Mouse (Mus musculus): ENCODE data around the gene Rhbdl3. TPM values are rescaled to one million over a fixed set of nuclear protein-coding genes. Genes with fewer than 3 reads are reported as not detected.
A peak's percentile ranks its signal among the peaks of the same experiment; 100 is the strongest.

Gene Rhbdl3
- total RNA-seq, 2 experiments from 2014 or later: 5.2 to 7.0 TPM

- DNase-seq: peak in 1 of 2 experiments; percentile 25
Measured at GRCm38 (mm10) chr11:80384461-80384860, 83.7 kb downstream of the Rhbdl3 start.

- DNase-seq: peak in 1 of 2 experiments; percentile 18
Measured at GRCm38 (mm10) chr11:80385055-80385454, 84.3 kb downstream of the Rhbdl3 start.

GRCm38 (mm10) chr11:80386790-80387189 lies 86.1 kb downstream of the Rhbdl3 start:
- no peak for DNase-seq

GRCm38 (mm10) chr11:80389885-80390284 lies 89.2 kb downstream of the Rhbdl3 start:
- no peak for DNase-seq

GRCm38 (mm10) chr11:80391407-80392120 lies 90.9 kb downstream of the Rhbdl3 start:
- DNase-seq: no peak

GRCm38 (mm10) chr11:80395930-80396329 lies 95.2 kb downstream of the Rhbdl3 start:
- no peak for DNase-seq

GRCm38 (mm10) chr11:80396617-80397016 lies 95.9 kb downstream of the Rhbdl3 start:
- no peak for DNase-seq

Other genes starting within 250 kb of the Rhbdl3 start
- 10 to 100 TPM; 11.5 to 12.1 TPM for gene Crlf3, start 219.9 kb upstream of the Rhbdl3 start, total RNA-seq (2021)
- gene Atad5, start 211.5 kb upstream of the Rhbdl3 start, total RNA-seq (2021): under 1 TPM; 0.77 to 0.87 TPM
- gene Tefm, start 158.7 kb upstream of the Rhbdl3 start, total RNA-seq (2021): 10 to 100 TPM; 28.8 to 29.8 TPM
- gene Adap2, start 146.8 kb upstream of the Rhbdl3 start, total RNA-seq (2021): 10 to 100 TPM; 10.0 to 10.8 TPM
- gene Rnf135, start 117.1 kb upstream of the Rhbdl3 start, total RNA-seq (2021): 1 to 10 TPM; 5.4 to 5.7 TPM
- 10 to 100 TPM; 59.0 to 64.3 TPM for gene Rhot1, start 91.9 kb upstream of the Rhbdl3 start, total RNA-seq (2021)
- 10 to 100 TPM; 23.5 to 23.9 TPM for gene 5730455P16Rik, start 77.1 kb downstream of the Rhbdl3 start, total RNA-seq (2021)
- gene Zfp207, start 82.4 kb downstream of the Rhbdl3 start, total RNA-seq (2021): 10 to 100 TPM; 68.8 to 68.9 TPM
- 100 to 1,000 TPM; 112 to 113 TPM for gene Psmd11, start 127.7 kb downstream of the Rhbdl3 start, total RNA-seq (2021)
- under 1 TPM; 0.45 to 0.59 TPM for gene Cdk5r1, start 176.1 kb downstream of the Rhbdl3 start, total RNA-seq (2021)

All from heart, adult 18-20 months (tissue).